Mouse (Mus musculus) right cerebral cortex, postnatal 36 days (tissue): ENCODE measurements around the gene Spaca4.

Experiments
- DNase-seq, 2 experiments: peaks; one replicate each; pipeline ENCODE4 v3.0.0; 2022; ENCODE audit warnings: low spot score in 2 of 2, mixed read lengths in 1 of 2

Gene Spaca4

DNA sequence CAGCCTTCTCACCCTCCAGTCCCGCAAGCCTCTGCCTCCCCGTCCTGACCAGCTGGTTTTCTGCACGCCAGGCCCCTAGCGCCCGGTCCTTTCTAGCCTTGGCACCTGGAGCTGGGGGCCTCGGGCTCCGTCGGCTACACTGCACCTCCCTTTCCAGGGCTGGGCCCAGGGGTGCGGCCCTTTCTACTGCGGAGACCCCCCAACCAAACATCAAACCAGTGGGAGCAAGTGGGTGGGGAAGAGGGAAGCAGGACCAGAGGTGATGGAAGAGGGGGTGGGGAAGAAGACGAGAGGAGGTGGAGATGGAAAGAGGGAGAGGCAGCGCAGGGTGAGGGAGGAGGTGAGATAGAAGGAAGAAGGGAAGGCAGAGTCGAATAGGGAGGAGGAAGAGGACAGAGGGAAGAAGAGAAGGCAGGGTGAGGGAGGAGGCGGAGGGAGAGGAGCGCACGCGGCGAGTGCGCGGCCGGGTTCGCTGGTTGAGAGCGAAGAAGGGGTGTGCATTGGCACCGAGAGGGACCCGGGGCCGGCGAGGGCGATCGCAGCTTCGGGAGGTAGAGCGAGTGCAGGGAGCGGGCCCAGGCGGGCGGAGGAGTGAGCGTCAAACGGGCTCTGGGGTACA lies 26.0 kb downstream of the Spaca4 start, which contains the start of gene Car11:
Gene Car11 (plus strand): TSS at position 321 of the 619 bp plus-strand sequence.
- no peak for DNase-seq

DNA sequence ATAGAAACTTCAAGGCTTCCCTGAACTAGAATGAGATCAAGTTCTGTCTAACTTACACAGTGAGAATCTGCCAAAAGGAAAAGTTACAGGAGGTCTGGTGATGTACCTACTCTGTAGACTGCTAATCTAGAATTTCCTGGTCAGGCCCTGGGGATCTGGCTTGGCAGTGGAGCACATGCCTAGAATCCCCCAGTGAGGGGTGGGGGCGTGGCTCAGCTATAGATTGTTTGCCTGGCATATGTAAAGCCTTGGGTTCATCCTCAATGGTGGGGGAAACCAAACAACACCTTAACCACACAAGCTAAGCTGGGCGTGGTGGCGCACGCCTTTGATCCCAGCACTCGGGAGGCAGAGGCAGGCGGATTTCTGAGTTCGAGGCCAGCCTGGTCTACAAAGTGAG lies 27.7 kb downstream of the Spaca4 start:
- no peak for DNase-seq

DNA sequence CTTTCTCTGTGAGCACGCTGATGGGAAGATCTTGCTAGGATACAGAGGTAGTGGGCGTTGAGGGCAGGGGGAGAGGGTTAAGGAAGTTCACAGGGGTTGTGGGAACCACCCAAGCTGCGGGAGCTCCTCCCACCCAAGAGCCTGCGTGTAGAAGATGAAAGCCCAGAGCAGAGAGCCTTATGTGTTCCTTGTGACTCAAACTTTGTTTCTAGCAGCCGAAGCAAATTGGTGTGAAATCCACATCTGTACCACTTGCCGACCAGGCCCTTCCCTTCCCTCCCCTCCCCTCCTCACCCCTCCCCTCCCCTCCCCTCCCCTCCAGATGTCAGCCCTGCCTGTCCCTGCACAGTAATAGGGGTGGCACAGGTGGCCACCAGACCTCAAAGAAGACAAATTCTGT lies 30.5 kb downstream of the Spaca4 start:
- no peak for DNase-seq

DNA sequence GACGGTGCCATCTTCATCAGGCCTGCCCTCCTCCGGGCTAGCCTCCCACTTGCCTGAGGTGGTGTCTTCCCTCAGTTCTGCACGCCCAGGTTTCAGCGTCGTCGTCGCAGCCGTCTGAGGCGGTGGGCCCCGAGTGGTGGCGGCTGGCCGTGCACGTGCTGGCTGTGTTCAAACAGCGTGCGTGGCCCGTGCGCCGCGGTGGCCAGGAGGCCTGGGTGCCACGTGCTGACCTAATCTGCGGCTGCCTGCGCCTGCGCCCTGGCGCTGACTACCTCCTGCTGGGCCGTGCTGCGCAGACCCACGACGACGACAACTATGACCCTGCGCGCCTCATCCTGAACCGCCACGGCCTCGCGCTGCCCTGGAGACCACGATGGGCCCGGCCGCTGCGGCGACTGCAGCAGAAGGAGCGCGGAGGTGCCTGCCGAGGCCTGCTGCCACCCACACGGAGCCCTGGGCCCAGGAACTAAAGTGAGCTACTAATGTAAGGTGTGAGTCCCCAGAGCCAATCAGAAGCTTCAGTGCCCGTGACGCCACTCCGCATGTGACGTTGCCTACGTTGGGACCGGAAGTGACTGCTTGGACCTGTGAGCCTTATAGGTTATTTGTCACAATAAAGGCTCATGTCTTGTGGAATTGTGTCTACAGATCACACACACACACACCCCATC lies 31.6 kb downstream of the Spaca4 start, which contains the start of gene Sec1:
Gene Sec1 (minus strand): TSS at position 482 of the 671 bp plus-strand sequence.
- DNase-seq = no peak

DNA sequence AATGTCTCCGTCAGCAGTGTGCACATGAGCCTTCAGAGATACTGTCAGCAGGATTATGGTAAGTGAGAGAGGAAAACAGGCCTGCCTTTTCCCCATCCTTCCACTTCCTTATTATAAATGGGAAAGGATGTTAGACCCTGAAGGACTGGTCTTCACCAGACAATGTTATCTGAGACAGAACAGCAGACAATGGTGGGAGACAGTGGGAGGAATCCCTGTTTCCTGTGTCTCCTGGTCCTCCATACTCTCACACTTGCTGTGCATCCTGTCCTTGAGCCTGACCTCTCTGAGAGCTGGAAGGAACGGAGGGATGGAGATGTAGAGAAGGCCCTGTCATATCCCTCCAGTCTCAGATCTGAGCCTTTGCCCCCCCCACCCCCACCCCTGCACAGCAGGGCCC lies 33.2 kb downstream of the Spaca4 start:
- no peak for DNase-seq

DNA sequence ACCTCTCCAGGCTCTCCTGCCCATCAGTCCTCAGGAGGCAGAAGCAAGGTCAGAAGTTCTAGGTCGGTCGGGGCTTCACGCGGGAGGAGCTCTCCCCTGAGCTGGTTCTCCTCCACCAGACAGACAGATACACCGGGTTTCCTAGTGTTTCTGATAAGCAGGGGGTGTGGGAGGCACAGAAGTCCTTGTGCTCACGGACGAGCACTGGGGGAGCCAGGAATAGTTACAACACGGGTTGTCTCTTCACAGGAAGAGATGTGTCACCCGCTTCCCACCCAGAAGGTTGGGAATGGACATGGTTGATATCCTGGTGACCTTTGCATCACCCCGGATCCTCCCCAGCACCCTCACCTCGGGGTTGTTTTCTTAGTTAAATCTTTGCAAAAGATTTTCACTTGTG lies 35.8 kb downstream of the Spaca4 start:
- DNase-seq = no peak

DNA sequence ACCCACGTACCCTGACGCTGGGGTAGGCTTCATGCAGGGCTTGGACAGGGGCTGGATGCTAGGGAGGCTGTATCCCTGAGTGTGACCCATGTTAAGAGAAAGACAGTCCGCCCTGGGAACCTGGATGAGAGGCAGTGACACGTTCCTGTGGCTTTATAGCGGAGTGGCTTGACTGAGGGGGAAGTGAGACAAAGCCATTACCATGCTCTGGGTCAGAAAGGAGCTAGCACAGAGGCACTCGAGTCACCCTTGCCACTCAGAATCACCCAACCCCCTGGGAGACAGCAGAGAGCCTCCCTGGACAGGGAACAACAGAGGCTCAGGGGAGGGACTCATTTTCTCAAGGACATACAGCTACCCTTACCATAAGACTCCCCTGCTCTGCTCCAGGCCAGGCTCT lies 36.5 kb downstream of the Spaca4 start:
- DNase-seq = no peak

DNA sequence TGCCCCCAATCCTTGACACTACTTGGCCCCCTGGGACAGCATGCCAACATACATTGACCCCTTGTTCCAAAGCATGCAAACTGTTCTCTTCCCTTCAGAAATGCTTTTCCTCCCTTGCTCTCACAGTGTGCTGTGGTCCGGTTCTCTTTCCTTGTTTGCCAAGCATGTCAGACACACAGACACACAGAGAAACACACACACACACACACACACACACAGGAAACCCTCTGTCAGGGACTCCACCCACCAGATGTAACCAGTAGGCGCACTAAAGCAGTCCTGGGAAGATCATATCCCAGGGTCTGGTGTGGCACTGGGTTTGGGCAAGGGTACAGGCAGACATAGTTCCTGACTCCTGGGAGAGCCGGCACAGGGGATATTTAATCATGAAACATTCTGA lies 38.8 kb downstream of the Spaca4 start:
- no peak for DNase-seq

DNA sequence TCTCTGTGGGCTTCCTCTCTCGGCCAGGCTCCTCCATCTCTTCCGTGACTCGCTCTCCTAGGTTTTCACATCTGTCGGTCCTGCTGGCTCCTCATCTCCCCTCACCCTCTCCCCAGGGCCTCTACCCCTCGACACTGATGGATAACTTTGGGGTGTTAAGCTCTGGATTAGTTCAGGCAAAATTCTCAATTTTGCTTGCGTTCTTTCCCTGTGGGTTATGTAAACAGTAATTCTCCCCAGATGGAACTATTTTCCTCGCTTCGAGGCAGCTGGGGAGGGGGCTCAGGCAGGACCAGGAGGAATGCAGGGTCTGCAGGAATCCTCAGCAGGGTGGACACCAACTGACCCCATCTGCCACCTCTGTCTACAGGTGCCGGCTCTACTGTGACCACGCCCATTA lies 39.8 kb downstream of the Spaca4 start:
- DNase-seq = no peak

DNA sequence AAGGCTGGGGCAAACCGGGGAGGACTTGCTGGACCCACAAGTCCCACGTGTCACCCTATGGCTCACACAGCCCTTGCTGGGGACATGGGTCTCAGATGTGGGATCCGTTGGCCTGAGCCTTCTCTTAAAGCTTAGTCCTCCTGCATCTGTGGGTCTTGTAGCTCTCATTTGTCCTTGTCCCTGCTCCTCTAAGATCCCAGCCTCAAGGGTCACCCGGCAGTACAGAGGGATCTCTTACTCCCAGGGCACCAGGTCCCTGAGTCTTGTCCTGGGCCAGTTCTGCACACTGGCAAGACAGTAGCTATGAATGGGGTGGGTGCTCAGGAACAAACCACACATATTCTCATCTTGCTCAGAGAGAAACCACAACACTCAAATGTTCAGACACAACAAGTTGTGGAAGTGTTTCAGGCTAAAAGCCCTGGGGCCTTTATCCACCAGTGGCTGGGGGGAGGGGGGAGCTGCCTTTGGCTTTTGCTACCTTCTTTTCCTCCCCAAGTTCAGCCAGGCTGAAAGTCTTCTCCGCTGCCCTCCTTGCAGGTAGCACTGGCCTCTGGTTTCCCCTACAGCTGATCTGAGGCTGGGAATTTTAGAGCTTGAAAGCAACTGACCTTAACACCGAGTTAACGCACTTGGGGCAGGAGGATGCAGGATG lies 42.1 kb downstream of the Spaca4 start, which contains the start of gene Ntn5:
Gene Ntn5 (plus strand): TSS at position 627 of the 655 bp plus-strand sequence.
- DNase-seq = no peak

DNA sequence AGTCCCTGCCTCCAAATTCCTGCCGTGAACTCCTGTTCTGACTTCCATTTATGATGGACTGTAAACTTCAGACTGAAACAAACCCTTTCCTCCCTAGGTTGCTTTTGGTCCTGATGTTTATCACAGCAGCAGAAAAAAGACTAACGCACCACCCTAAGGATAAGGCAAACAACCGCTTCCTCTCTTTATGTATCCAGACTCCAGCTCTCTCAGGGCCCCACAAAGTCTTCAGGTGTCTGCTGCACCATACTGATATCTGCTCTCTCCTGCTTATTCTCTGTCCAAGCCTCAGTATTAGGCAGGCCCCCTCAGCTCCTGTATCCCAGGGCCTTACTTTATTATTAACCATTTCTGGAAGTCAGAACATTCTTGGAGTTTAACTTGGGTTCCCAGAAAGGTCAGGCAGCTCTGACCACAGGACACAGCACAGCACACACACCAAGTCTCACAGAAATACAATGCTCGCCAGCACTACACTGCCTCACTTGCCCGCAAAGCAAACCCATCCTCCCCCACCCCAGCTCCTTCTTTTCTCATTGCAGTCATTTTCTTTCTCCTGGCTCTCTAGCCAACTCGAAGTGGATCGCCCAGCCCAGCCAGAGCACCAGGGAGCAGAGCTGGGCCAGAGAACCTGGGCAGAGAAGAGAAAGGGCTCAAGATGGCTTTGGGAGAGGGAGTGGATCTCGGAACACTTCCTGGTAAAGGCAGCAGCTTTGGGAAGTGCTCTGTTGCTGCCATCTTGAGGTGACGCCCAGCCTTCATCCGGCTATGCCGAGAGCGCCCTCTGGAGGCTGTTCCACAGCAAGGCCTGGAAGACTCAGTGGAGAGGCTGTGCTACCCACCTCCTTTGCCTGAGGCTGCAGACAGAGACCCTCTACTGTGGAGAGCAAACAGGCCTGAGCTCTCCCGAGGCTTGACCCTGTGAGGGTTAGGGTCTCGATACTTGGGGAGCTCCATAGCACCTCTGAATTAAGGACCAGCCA lies 43.2 kb downstream of the Spaca4 start:
- DNase-seq = peak; percentile 65 to 76

DNA sequence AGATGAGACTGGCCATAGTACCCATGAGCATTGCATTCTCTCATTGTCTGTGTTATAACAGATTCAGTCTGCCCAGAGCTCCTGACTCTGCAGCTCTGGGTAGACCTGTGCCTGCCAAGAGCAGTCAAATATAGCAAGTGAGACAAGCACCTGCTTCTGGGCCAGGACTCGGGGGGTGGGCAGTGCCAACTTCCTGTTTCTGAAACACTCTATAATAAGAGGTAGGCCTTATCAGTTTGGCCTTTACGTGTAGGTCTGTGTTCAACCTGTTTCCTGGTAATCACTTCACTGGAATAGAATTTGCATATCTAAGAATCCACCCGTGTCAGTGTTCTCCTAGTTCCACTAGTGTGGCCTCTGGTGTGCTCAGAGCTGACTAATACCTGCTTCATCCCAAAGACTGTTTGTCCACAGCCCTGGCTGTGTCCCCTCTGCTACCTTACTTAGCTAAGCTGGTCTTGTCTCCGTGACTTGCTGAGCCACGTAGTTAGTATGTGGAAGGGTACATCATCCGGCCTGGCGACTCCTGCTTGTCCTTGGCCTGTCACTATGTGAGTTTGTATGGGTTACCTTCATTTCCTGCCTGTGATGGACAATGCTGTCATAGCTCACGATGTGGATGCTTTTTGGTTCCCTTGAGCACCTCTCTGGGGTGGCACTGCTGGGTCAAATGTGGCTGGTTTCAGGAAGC lies 44.4 kb downstream of the Spaca4 start:
- DNase-seq = no peak

DNA sequence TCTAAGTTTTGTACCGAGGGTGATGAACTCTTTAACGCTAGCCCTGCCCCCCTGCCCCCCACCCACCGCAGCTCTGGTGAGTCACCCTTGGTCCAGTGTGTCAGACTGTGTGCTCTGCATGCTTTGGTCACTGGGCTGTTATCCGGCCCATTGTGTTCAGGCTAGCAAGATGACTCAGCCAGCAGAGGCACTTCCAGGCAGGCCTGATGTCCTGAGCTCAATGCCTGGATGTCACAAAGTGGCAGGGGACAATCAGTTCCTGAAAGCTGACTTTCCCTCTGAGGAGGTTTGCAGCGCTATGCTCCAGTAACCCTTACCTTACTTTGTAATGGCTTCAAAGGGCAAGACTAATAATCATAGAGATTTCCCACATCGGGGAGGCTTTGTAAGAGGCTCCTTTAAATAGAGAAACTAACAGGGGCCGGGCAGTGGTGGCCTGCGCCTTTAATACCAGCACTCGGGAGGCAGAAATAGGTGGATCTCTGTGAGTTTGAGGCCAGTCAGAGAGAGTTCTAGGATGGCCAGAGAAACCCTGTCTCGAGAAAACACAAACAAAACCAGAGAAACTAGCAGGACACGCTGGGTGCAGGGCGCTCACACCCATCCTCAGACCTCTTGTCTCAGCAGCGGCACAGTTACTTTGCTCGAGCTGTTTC lies 45.5 kb downstream of the Spaca4 start:
- no peak for DNase-seq

DNA sequence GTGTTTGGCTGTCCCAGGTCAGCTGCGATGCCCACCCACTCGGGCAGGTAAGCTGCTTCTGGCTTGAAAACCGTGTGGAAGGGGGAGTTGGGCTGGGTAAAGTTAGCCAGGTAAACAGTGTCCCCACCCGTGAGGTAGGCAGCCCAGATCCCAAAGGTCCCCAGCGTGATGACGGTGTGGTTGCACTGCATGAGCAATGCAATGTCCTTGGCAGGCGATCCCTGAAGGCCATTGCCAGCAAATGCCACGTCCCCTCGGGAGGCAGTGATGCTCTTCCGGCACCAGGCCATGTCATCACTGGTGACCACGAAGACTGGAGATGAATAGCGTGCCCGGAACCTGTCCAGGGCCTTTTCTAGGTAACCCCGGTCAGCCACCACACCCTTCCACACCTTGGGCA lies 47.1 kb downstream of the Spaca4 start:
- no peak for DNase-seq

DNA sequence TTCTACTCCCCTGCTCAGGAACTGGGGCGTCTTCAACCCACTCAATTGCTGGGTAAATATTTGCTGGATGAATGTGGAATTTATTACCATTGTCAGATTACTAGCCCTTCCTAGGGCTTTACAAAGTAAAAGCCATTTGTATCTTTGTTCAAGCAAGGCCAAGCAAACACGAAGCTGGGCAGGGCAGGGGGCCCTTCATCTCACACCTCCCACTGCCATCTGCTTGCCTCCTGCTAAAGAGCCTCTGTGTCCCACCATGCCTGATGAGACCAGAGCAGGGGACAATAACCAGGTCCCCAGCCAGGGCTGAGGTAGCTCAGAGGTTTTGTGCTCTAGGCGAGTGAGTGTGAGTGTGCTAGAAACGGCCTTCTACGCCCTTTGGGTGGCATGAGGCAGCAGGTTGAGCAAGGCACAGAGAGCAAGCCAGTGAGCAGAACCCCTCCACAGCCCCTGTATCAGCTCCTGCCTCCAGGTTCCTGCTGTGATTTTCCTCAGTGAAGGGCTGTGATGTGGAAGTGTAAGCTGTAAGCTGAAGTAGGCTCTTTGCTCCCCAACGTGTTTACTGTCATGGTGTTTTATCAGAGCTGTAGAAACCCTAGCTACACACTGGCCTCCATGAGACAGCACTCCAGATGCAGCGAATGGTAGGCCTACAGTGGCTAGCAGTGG lies 47.9 kb downstream of the Spaca4 start:
- DNase-seq = no peak
